Mouse (Mus musculus): ENCODE data around the gene Eid1.

Gene Eid1

GRCm38 (mm10) chr2:125667721-125668120 is 5.2 kb upstream of the Eid1 start:
- no peak for DNase-seq (ENCODE audit: low read depth, low spot score)

DNA sequence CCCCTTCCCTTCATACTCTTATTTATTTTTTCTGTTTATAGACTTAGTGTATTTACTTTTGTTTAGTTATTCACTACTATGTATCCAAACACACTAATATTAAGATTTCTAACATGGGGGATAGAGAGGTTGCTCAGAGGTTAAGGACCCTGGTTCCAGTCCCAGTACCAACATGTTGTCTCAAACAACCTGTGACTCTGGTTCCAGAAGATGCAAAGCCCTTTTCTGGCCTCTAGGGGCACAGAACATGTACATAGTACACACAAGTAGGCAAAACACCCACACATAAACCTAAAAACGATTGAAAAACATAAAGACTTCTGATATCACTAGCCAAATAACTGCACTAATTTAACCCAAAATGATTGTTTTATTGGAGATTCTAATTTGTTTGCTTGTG is 2.0 kb upstream of the Eid1 start:
- no peak for DNase-seq (ENCODE audit: low read depth, low spot score)

DNA sequence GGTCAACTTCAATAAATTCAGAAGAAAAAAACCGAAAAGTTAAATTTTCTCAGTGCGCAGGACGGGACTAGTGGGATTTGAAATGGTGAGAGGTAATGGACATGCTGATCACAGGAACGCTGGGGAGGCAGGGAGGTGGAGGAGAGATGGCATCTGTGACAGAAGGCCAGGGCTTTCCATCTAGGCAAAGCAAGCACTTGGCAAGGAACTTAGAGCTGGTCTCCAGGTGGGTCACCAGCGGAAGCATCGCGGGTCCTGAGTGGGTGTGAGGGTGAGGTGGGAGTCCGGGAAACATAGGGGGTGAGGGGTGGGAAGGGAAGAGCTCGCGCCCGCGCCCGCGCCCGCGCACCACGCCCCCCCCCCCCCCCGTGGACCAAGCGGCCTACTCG is 333 bp upstream of the Eid1 start:
- no peak for DNase-seq (ENCODE audit: low read depth, low spot score)

DNA sequence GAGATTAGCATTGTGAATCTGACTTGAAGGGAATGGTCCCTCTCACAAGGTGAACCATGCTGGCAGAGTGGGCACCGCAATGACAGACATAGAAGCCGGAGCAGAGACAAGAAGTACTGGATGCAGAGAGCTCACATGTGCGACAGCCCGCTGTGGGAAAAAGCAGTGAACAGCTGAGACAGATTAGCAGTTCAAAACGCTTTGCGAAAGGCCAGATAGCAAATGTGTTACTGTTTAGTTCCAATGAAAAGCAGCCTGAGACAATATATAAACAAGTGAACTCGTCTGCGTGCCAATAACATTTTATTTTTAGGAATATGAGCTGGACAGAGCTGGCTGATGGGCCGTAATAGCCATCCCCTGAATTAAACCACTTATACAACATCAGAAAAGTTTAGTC is 8.9 kb downstream of the Eid1 start:
- DNase-seq (ENCODE audit: low read depth, low spot score) = no peak

DNA sequence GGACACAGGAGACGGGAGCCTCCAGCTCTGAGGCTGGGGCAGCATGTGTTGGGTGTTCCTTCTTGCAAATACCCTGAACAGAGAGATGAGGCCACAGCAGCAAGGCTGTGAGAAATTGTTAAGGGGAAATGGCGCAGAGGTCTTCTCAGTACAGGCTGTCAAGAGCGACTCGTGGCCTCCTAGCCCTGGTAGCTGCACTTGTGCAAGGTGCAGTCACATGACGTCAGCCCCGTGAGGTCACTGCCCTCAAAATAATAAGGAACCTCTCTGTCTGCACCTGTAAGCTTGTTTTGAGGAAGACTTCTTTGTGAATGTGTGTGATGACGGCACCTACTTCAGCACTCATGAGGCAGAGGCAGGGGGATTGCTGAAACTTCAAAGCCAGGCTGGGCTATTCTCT is 11.0 kb downstream of the Eid1 start:
- no peak for DNase-seq (ENCODE audit: low read depth, low spot score)

GRCm38 (mm10) chr2:125684559-125685440 is 11.9 kb downstream of the Eid1 start:
- DNase-seq (ENCODE audit: low read depth, low spot score) = no peak

GRCm38 (mm10) chr2:125685441-125686150 is 12.7 kb downstream of the Eid1 start:
- DNase-seq (ENCODE audit: low read depth, low spot score) = no peak

DNA sequence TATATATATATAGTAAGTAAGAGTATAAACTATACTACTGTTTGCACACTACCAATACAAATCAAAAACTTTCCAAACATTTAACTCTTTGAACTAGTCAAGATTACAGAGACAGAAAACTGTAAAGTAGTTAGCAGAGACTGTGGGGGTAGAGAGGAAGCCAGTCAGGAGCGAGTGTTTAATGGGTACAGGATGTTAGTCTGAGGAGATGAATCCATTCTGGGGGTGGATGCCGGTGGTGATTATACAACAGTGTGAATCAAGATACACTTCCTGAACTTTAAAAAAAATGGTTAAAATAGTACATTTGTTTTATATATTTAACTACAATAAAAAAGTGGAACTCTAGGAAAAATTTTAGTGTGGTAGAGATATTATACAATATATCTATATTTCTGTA is 19.1 kb downstream of the Eid1 start:
- no peak for DNase-seq (ENCODE audit: low read depth, low spot score)

DNA sequence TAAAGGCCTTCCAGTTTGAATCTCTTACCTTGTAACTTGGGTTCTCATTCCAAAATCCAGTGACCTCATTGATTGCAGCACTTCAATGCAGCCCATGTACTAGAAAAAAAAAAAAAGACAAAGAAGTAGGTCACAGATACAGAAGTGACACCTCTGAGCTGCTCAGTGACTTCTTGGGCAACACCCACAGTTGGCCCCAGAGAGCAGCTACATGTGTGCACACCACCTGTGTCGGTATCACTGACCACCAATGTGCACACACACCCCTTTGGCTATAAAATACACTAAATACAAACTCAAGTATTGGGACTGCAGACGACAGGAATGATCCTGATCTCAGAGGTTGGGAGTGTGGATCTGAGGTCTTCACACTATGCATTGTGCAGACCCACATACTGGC is 21.9 kb downstream of the Eid1 start:
- no peak for DNase-seq (ENCODE audit: low read depth, low spot score)

- no peak for DNase-seq (ENCODE audit: low read depth, low spot score)
Measured at GRCm38 (mm10) chr2:125696219-125696618, 23.3 kb downstream of the Eid1 start.

- DNase-seq (ENCODE audit: low read depth, low spot score) = no peak
Measured at GRCm38 (mm10) chr2:125701606-125702005, 28.7 kb downstream of the Eid1 start.

DNA sequence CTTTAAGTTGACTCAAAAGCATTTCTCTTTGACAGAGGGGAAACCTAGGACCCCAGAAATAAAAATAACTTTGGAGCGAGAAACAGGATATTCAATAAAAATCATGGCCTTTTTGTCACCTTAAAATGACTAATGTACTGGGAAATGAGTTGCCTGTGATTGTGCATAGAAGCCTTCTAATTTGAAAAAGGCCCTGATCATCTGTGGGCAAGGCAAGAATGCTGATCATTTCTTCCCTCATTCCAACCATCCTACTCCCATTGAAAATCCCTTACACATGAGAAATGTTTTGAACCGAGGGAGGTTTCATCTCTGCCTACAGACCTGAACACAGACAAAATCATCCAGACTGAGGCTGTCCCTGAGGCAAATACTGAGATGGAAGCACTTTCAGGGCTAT is 30.0 kb downstream of the Eid1 start:
- no peak for DNase-seq (ENCODE audit: low read depth, low spot score)

GRCm38 (mm10) chr2:125704907-125705631 is 32.2 kb downstream of the Eid1 start:
- no peak for DNase-seq (ENCODE audit: low read depth, low spot score)

GRCm38 (mm10) chr2:125706510-125706921 is 33.6 kb downstream of the Eid1 start:
- no peak for DNase-seq (ENCODE audit: low read depth, low spot score)

DNA sequence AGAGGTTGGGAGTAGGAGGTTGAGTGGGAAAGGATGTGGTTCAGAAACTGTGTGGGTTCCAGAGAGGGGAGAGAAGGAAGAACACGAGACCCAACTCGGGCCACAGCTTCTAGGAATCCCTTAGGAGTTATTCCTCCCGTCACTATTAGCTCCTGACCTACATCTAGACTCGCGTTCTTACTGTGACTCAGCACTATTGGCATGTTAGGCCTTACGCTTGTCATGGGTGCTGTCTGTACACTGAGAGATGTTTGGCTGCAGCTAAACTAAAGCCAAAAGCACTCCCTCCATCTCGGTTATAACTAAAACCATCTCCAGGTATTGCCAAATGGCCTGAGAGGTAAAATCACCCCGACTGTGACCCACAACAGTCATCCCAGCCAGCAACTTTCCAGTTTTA is 43.7 kb downstream of the Eid1 start:
- no peak for DNase-seq (ENCODE audit: low read depth, low spot score)

DNA sequence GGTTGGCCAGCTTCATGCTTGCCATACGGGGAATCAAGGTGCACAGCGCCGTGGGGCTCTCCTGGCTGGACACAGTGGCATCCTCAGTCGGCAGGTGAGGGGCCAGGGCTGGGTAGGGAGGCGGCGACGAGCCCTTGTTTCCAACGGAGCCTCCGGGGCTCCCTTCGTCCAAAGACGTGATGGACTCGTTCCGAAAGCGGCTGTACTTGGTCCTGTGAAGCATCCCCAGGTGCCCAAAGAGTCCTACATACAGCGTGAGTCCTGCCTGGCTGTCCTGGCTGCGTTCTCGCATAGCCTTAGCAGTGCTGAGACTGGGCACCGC is 50.2 kb downstream of the Eid1 start:
- DNase-seq (ENCODE audit: low read depth, low spot score) = no peak

DNA sequence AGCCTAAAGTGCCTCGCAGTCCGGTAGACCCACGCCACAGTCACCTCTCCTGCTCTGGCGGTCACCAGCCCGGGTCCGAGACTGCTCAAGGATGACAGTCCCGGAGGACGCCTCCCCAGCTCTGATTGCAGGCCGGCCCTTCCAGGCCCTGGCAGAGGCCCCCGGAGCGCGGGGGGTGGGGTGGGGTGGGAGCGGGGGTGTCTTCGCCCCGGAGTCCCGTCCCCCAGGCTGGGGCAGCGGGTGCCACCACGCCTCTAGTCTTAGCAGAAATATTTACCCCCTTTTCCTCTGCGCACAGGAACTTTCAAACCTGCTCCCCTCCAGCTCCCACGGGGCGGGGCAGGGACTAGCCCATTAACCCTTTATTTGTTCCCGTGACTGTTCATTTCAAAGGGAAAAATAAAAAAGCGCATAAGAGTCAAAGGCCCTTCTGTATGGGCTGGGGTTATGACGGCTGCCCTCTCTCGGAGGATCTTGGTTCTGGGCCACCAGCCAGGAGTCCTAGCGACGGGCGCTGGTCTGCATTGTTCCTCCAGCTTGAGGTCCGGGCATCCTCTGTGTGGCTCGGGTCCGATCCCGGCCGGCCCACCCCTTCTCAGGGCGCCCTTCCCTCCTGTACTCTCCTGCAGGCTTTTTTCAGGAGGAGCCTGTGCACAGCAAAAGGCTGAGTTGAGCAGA is 50.7 kb downstream of the Eid1 start:
- no peak for DNase-seq (ENCODE audit: low read depth, low spot score)

GRCm38 (mm10) chr2:125724086-125724430 is 51.2 kb downstream of the Eid1 start, which contains the start of gene Shc4:
TSS of gene Shc4 (minus strand) at chr2:125724148.
- peak; percentile 52 for DNase-seq (ENCODE audit: low read depth, low spot score)

Measured in brain, embryonic 18.5 days (tissue).